Mouse (Mus musculus): ENCODE measurements around the gene Unc93b1. TPM values are rescaled to one million over a fixed set of nuclear protein-coding genes. Genes with fewer than 3 reads are reported as not detected.
A peak's percentile ranks its signal among the peaks of the same experiment; 100 is the strongest.

Unc93b1 gene
- polyA plus RNA-seq, 1 experiment from 2014 or later, result 14.8 TPM

GRCm38 (mm10) chr19:3985261-3985681 lies 50.3 kb downstream of the Unc93b1 start:
- Histone ChIP-seq H3K4me1 (ENCODE audit: insufficient read depth) (0 out of 2 replicates have a peak, but pooled peaks cover 7% of the 10 kb centered on the region), H3K36me3 (ENCODE audit: insufficient read depth) (no peaks in the 10 kb centered on the region), H3K27me3 (ENCODE audit: insufficient read depth, low read length) (no peaks in the 10 kb centered on the region), H3K9me3 (ENCODE audit: low read depth, low read length) (no peaks in the 10 kb centered on the region), H3K4me3 (ENCODE audit: low read depth, low read length) (no peak overlapping the region), H3K4me2 (peak overlapping the region; percentile 23; the same call in 1 of the 2 replicates), H3K27ac (ENCODE audit: low read depth) (peak overlapping the region; percentile 74), H3K9ac (no peak overlapping the region)
- WGBS, result 21% methylated on average over 8 of the region's 8 CpGs
- DNase-seq (peak; percentile 62), ATAC-seq (ENCODE audit: insufficient read depth) (peak; percentile 46; the same call in 1 of the 2 replicates)
- no peak for TF ChIP-seq CTCF (IDR thresholded peaks at IDR 0.05; ENCODE audit: low read depth)

DNA sequence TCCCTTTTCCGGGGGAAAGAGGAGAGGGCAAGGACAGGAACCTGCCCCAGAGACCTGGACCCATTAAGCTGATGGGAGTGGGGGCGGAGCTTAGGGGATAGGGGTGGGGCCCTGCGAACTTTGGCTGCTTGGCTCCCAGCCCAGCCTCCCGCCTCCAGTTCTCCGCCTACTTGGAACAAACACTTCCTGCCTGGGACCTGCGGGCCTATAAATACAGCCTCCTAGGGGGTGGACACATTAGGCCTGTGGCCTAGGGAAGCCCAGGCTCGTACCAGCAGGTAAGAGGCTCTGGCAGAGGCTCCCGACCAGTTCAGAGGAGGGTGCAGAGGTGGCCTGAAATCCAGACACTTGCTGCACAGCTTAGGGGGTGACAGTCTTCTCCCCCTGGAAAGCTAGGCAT lies 51.3 kb downstream of the Unc93b1 start, which contains the start of gene Acy3:
TSS of gene Acy3 (plus strand) at position 237 of the 400 bp plus-strand sequence.
- peak; percentile 85 for ATAC-seq (ENCODE audit: insufficient read depth)
- Histone ChIP-seq H3K9me3 (ENCODE audit: low read depth, low read length) (no peaks in the 10 kb centered on the region), H3K4me2 (peak within 1 kb of the TSS; percentile 24), H3K4me1 (ENCODE audit: insufficient read depth) (0 out of 2 replicates have a peak, but pooled peaks cover 7% of the 10 kb centered on the region), H3K27me3 (ENCODE audit: insufficient read depth, low read length) (no peaks in the 10 kb centered on the region), H3K36me3 (ENCODE audit: insufficient read depth) (no peaks in the 10 kb centered on the region), H3K27ac (ENCODE audit: low read depth) (peak within 1 kb of the TSS; percentile 74; the same call in 1 of the 2 replicates), H3K4me3 (ENCODE audit: low read depth, low read length) (no peak within 1 kb of the TSS), H3K9ac (peak within 1 kb of the TSS; percentile 0; the same call in 1 of the 2 replicates)
- peak; percentile 90 for DNase-seq
- TF ChIP-seq CTCF (IDR thresholded peaks at IDR 0.05; ENCODE audit: low read depth), result no peak
- WGBS, result 4% methylated on average over 8 of the region's 8 CpGs

GRCm38 (mm10) chr19:3988066-3988465 lies 53.1 kb downstream of the Unc93b1 start:
- whole genome bisulfite sequencing, result 78% methylated on average over 14 of the region's 14 CpGs

DNA sequence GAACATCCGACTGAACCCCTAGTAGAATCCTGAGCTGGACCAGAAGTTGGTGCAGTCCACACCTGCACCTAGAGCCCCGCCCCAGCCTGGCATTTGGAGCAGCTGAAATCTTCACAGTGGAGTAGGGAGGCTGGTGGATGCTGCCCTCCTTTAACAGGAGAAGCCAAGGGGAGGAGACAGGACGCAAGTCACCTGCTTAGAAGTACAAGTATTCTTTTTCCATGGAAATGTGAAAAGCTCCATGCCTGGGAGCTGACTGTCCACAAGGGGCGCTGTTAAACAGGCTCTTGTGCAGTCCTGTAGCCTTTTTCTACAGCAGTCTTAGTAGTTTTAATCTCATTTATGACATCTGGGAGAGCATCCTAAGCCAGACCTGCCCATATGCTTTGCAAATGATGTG lies 53.8 kb downstream of the Unc93b1 start:
- no peak overlapping the region for H3K4me2 ChIP-seq
- no peak overlapping the region for H3K9ac ChIP-seq
- TF ChIP-seq CTCF (IDR thresholded peaks at IDR 0.05; ENCODE audit: low read depth), result peak; percentile 45
- 84% methylated on average over 4 of the region's 4 CpGs for WGBS
- no peaks in the 10 kb centered on the region for H3K36me3 ChIP-seq (ENCODE audit: insufficient read depth)
- H3K27me3 ChIP-seq (ENCODE audit: insufficient read depth, low read length), result no peaks in the 10 kb centered on the region
- DNase-seq (peak; percentile 15), ATAC-seq (ENCODE audit: insufficient read depth) (no peak)
- H3K9me3 ChIP-seq (ENCODE audit: low read depth, low read length), result no peaks in the 10 kb centered on the region
- H3K27ac ChIP-seq (ENCODE audit: low read depth), result no peak overlapping the region
- H3K4me1 ChIP-seq (ENCODE audit: insufficient read depth), result 0 out of 2 replicates have a peak, but pooled peaks cover 7% of the 10 kb centered on the region
- H3K4me3 ChIP-seq (ENCODE audit: low read depth, low read length), result no peak overlapping the region

More at GRCm38 (mm10) chr19:3988066-3988465, 53.1 kb downstream of the Unc93b1 start:
- Histone ChIP-seq H3K9me3 (ENCODE audit: low read depth, low read length) (no peaks in the 10 kb centered on the region), H3K27ac (ENCODE audit: low read depth) (no peak overlapping the region), H3K27me3 (ENCODE audit: insufficient read depth, low read length) (no peaks in the 10 kb centered on the region), H3K9ac (no peak overlapping the region), H3K36me3 (ENCODE audit: insufficient read depth) (no peaks in the 10 kb centered on the region), H3K4me3 (ENCODE audit: low read depth, low read length) (no peak overlapping the region), H3K4me1 (ENCODE audit: insufficient read depth) (0 out of 2 replicates have a peak, but pooled peaks cover 7% of the 10 kb centered on the region), H3K4me2 (no peak overlapping the region)
- no peak for TF ChIP-seq CTCF (IDR thresholded peaks at IDR 0.05; ENCODE audit: low read depth)
- ATAC-seq (ENCODE audit: insufficient read depth) (no peak), DNase-seq (no peak)

GRCm38 (mm10) chr19:3990804-3991203 lies 55.8 kb downstream of the Unc93b1 start:
- H3K9me3 ChIP-seq (ENCODE audit: low read depth, low read length), result no peaks in the 10 kb centered on the region
- H3K4me2 ChIP-seq, result no peak overlapping the region
- no peak overlapping the region for H3K27ac ChIP-seq (ENCODE audit: low read depth)
- no peak for DNase-seq
- H3K36me3 ChIP-seq (ENCODE audit: insufficient read depth), result no peaks in the 10 kb centered on the region
- WGBS, result 23% methylated on average over 6 of the region's 6 CpGs
- H3K27me3 ChIP-seq (ENCODE audit: insufficient read depth, low read length), result no peaks in the 10 kb centered on the region
- TF ChIP-seq CTCF (IDR thresholded peaks at IDR 0.05; ENCODE audit: low read depth), result no peak
- H3K9ac ChIP-seq, result no peak overlapping the region
- no peak overlapping the region for H3K4me3 ChIP-seq (ENCODE audit: low read depth, low read length)
- ATAC-seq (ENCODE audit: insufficient read depth), result no peak
- H3K4me1 ChIP-seq (ENCODE audit: insufficient read depth), result 0 out of 2 replicates have a peak, but pooled peaks cover 5% of the 10 kb centered on the region

GRCm38 (mm10) chr19:3991562-3991961 lies 56.6 kb downstream of the Unc93b1 start:
- no peak overlapping the region for H3K4me3 ChIP-seq (ENCODE audit: low read depth, low read length)
- no peaks in the 10 kb centered on the region for H3K36me3 ChIP-seq (ENCODE audit: insufficient read depth)
- H3K4me2 ChIP-seq, result no peak overlapping the region
- H3K9me3 ChIP-seq (ENCODE audit: low read depth, low read length), result no peaks in the 10 kb centered on the region
- no peak for DNase-seq
- TF ChIP-seq CTCF (IDR thresholded peaks at IDR 0.05; ENCODE audit: low read depth), result no peak
- 94% methylated on average over 3 of the region's 3 CpGs for WGBS
- no peak overlapping the region for H3K27ac ChIP-seq (ENCODE audit: low read depth)
- no peak overlapping the region for H3K9ac ChIP-seq
- H3K27me3 ChIP-seq (ENCODE audit: insufficient read depth, low read length), result no peaks in the 10 kb centered on the region
- no peak for ATAC-seq (ENCODE audit: insufficient read depth)
- H3K4me1 ChIP-seq (ENCODE audit: insufficient read depth), result 0 out of 2 replicates have a peak, but pooled peaks cover 4% of the 10 kb centered on the region

- WGBS, result 82% methylated on average over 3 of the region's 3 CpGs
- Histone ChIP-seq H3K4me2 (no peak overlapping the region), H3K9me3 (ENCODE audit: low read depth, low read length) (no peaks in the 10 kb centered on the region), H3K4me1 (ENCODE audit: insufficient read depth) (0 out of 2 replicates have a peak, but pooled peaks cover under 1% of the 10 kb centered on the region), H3K9ac (no peak overlapping the region), H3K27ac (ENCODE audit: low read depth) (no peak overlapping the region), H3K27me3 (ENCODE audit: insufficient read depth, low read length) (no peaks in the 10 kb centered on the region), H3K4me3 (ENCODE audit: low read depth, low read length) (no peak overlapping the region), H3K36me3 (ENCODE audit: insufficient read depth) (no peaks in the 10 kb centered on the region)
- ATAC-seq (ENCODE audit: insufficient read depth) (no peak), DNase-seq (no peak)
- no peak for TF ChIP-seq CTCF (IDR thresholded peaks at IDR 0.05; ENCODE audit: low read depth)
These were observed 57.0 kb downstream of the Unc93b1 start for GRCm38 (mm10) chr19:3991966-3992365.
